Mouse (Mus musculus) liver, adult 2 months (tissue): ENCODE results near the gene Lmo7. TPM values are rescaled to one million over a fixed set of nuclear protein-coding genes. Genes with fewer than 3 reads are reported as not detected.

Experiments
- DNase-seq: peaks from one replicate; pipeline ENCODE4 v3.0.0-alpha.2; 2011; ENCODE audit warnings: low read depth, low spot score; ENCODE audit errors: extremely low read depth
- H3K27ac ChIP-seq: fragments of 200-500 bp; replicated peaks from 2 replicates; pipeline ENCODE4 v1.5.1; 2012; ENCODE audit warnings: low read depth, mild to moderate bottlenecking, control low read depth, inconsistent platforms, low read length; ENCODE audit not compliant: insufficient read depth
- H3K27me3 ChIP-seq: fragments of 200-500 bp; 2 replicates; pipeline ENCODE4 v1.6.1; 2012; ENCODE audit warnings: mild to moderate bottlenecking, moderate library complexity, low read length, inconsistent platforms; ENCODE audit not compliant: control insufficient read depth, insufficient read depth
- H3K36me3 ChIP-seq: fragments of 200-500 bp; 2 replicates; pipeline ENCODE4 v1.6.1; 2012; ENCODE audit warnings: low read length, inconsistent platforms; ENCODE audit not compliant: control insufficient read depth, insufficient read depth
- H3K4me1 ChIP-seq: fragments of 200-500 bp; 2 replicates; pipeline ENCODE4 v1.6.1; 2011; ENCODE audit warnings: low read length; ENCODE audit not compliant: control insufficient read depth, insufficient read depth
- H3K4me3 ChIP-seq: fragments of 200-500 bp; 2 replicates; pipeline ENCODE4 v1.5.1; 2011; ENCODE audit warnings: low read depth, mild to moderate bottlenecking, control low read depth, low read length, moderate library complexity; ENCODE audit not compliant: insufficient read depth
- H3K79me2 ChIP-seq: fragments of 200-500 bp; 2 replicates; pipeline ENCODE4 v1.6.1; 2012; ENCODE audit warnings: inconsistent platforms, mild to moderate bottlenecking, low read length, moderate library complexity; ENCODE audit not compliant: control insufficient read depth, insufficient read depth
- H3K9ac ChIP-seq: fragments of 200-500 bp; 2 replicates; pipeline ENCODE4 v1.6.1; 2012; ENCODE audit warnings: low read depth, mild to moderate bottlenecking, control low read depth, inconsistent platforms, low read length
- CTCF ChIP-seq: fragments of 200-500 bp; IDR thresholded peaks from 2 replicates; pipeline ENCODE4 v1.5.1; 2011; ENCODE audit warnings: low read depth, low read length, control low read depth
- POLR2A ChIP-seq: fragments of 200-500 bp; IDR thresholded peaks from 2 replicates; pipeline ENCODE4 v1.6.1; 2011; ENCODE audit warnings: low read length, control low read depth; ENCODE audit not compliant: insufficient read depth; ENCODE audit errors: extremely low read depth
- WGBS: fragments of 180-500 bp; shearing (Covaris S2); methylation state at CpG from one replicate; pipeline ENCODE4 v1.1.7; 2018; 5-methylcytosine and 5-hydroxymethylcytosine counted together
- polyA plus RNA-seq: library from polyadenylated mRNA; depleted of rRNA; stranded (reverse); fragments of >200 nt; gene quantifications from 2 replicates; pipeline ENCODE4 v1.2.3, GENCODE M21; 2012; rRNA removed
- total RNA-seq: library from RNA; depleted of rRNA; stranded (reverse); fragments of >200 nt; gene quantifications from 2 replicates; pipeline ENCODE4 v1.2.3, GENCODE M21; 2014; rRNA removed

Lmo7 gene
- 27.1 and 30.0 TPM in 2 replicates for total RNA-seq
- 7.1 and 8.3 TPM in 2 replicates for polyA plus RNA-seq

DNA sequence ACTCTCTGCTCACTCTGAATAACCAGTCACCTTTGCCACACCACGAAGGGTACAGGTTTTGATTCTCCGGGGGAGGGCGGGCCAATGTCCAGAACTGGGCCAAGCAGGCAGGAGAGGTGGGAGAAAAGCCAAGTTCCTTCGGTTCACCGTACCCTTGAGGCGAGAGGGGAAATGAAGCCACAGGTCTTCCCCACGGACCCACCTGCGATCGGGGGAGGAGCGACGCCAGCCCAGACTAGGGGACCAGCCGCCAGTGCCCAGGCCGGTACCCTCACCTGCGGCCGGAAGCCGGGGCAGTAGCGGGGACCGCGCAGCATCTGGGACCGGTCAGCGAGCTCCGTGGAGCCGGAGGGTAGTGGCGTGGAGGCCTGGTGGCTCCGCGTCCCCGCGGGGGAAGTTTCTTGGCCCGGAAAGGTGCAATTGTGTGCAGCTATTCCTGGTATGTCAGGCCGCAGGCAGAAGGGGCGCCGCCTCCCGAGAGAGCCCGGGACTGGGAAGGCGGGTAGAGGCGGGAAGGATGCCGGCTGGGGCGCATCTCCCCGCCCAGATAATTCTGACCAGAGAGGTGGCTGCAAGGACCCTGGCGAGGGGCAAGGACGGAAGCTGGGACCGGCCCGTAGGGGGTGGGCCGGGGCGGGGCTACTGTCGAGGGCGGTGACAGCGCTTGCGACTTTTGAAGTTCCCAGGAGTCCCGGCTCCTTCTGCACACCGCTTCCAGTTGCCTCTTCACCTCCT is at the start of gene Lmo7, which contains the start of gene Gm9922:
Gene Lmo7, plus strand, starts transcription at position 721 of the 735 bp plus-strand sequence.
Gene Gm9922, minus strand, starts transcription at position 578 of the 735 bp plus-strand sequence.
- H3K79me2 ChIP-seq, result no peaks in the 10 kb centered on the region
- H3K9ac ChIP-seq, result peak within 1 kb of the TSS; percentile 29
- peak; percentile 66 for DNase-seq
- under 1% methylated on average over 51 of the region's 51 CpGs for WGBS
- peaks cover 13% of the 10 kb centered on the region for H3K27me3 ChIP-seq
- H3K4me1 ChIP-seq, result no peaks in the 10 kb centered on the region
- no peaks in the 10 kb centered on the region for H3K36me3 ChIP-seq
- no peak within 1 kb of the TSS for H3K27ac ChIP-seq
- peak within 1 kb of the TSS; percentile 75 for H3K4me3 ChIP-seq
- TF ChIP-seq CTCF (no peak), POLR2A (no peak)

DNA sequence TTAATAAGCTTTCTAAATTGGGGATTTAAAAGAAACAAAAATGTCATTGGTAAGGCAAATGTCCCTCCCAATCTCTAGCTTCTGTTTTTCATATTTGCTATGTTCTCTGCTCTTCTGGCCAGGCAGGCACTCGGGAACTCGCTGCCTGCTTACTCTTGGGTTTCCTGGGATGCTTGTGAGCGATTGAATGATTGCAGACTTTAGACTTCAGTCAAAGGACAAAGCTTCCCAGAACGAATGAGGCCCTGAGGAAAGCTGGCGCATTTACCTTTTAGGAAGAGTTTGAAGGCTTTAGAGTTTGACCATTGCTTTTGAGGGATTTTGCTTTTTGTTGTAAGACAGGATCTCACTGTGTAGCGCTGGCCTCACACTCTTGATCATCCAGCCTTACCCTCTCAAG is 42.1 kb upstream of the Lmo7 start:
- Histone ChIP-seq H3K79me2 (no peaks in the 10 kb centered on the region), H3K36me3 (no peaks in the 10 kb centered on the region; the same call in none of the 2 replicates), H3K27me3 (no peaks in the 10 kb centered on the region), H3K4me1 (no peaks in the 10 kb centered on the region), H3K27ac (no peak overlapping the region), H3K4me3 (no peak overlapping the region), H3K9ac (no peak overlapping the region)
- 72% methylated on average over 6 of the region's 6 CpGs for WGBS
- peak; percentile 35 for DNase-seq
- TF ChIP-seq POLR2A (no peak), CTCF (no peak)

DNA sequence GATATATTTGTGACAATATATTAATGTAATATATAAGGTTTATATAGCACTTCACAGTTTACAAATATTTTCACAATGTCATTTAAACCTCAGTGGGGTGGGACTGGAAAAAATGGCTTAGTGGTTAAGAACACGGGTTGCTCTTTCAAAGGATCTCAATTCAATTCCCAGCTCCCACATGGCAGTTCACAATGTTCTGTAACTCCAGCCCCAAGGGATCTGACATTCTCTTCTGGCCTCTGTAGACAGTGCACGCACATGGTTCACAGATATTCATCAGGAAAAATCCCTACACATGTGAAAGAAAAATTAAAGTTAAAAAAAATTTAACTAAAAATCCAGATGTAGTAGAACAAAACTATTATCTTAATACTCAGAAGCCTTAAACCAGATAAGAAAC is 41.4 kb upstream of the Lmo7 start:
- H3K79me2 ChIP-seq, result no peaks in the 10 kb centered on the region
- no peaks in the 10 kb centered on the region; the same call in none of the 2 replicates for H3K36me3 ChIP-seq
- no peak overlapping the region for H3K9ac ChIP-seq
- DNase-seq, result no peak
- H3K4me1 ChIP-seq, result no peaks in the 10 kb centered on the region
- TF ChIP-seq POLR2A (no peak), CTCF (no peak)
- 97% methylated on average over 2 of the region's 2 CpGs for WGBS
- no peaks in the 10 kb centered on the region for H3K27me3 ChIP-seq
- no peak overlapping the region for H3K4me3 ChIP-seq
- no peak overlapping the region for H3K27ac ChIP-seq

- Histone ChIP-seq H3K36me3 (no peaks in the 10 kb centered on the region), H3K4me1 (no peaks in the 10 kb centered on the region), H3K4me3 (no peak overlapping the region), H3K27ac (no peak overlapping the region), H3K79me2 (no peaks in the 10 kb centered on the region), H3K27me3 (no peaks in the 10 kb centered on the region), H3K9ac (no peak overlapping the region)
- TF ChIP-seq POLR2A (no peak), CTCF (no peak)
- WGBS, result 71% methylated on average over 4 of the region's 4 CpGs
- DNase-seq, result no peak
Measured at GRCm38 (mm10) chr14:101704479-101704878, 25.3 kb upstream of the Lmo7 start.

DNA sequence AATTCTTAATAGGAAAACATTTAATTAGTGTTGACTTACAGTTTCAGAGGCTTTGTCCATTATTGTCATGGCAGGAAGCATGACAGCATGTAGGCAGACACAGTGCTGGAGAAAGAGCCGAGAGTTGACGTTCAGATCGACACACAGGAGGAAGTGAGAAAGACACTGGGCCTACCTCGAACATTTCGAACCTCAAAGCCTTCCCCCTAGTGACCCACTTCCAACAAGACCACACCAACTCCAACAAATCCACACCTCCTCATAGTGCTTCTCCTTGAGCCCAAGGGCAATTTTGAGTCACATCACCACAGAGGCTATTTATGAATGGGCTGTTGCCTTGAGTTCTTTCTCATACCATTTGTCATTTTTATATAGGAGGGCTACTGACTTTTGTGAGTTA is 22.7 kb upstream of the Lmo7 start:
- Histone ChIP-seq H3K36me3 (no peaks in the 10 kb centered on the region), H3K4me1 (no peaks in the 10 kb centered on the region), H3K9ac (no peak overlapping the region), H3K27me3 (no peaks in the 10 kb centered on the region), H3K27ac (no peak overlapping the region), H3K79me2 (no peaks in the 10 kb centered on the region), H3K4me3 (no peak overlapping the region)
- WGBS, result 86% methylated on average over 5 of the region's 5 CpGs
- no peak for TF ChIP-seq POLR2A
- no peak for TF ChIP-seq CTCF
- DNase-seq, result no peak

DNA sequence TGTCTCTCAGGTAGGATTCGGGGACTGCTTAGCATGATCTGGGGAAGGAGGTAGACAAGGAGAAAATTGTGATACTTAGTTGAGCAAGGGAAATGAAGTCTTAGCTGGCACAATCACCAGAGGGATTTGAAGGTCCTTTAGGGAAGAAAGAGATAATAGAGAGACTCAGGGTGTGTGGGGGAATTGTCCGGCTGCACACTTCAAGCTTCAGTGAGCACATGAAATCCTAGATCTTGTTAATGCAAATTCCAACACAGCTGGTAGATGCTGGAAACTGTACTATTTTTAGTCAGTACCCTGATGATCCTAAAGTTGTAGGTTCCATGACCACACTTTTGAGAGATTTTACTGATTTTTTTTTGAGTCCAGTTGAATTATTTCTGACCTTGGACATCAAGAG is 15.3 kb upstream of the Lmo7 start:
- TF ChIP-seq POLR2A (no peak), CTCF (no peak)
- DNase-seq, result no peak
- Histone ChIP-seq H3K79me2 (no peaks in the 10 kb centered on the region), H3K27ac (no peak overlapping the region), H3K4me3 (no peak overlapping the region), H3K4me1 (no peaks in the 10 kb centered on the region), H3K36me3 (no peaks in the 10 kb centered on the region), H3K9ac (no peak overlapping the region), H3K27me3 (no peaks in the 10 kb centered on the region)
- 81% methylated on average over 2 of the region's 2 CpGs for WGBS
